Mouse (Mus musculus): ENCODE data around the gene Cda.

- TF ChIP-seq POLR2AphosphoS2 (IDR thresholded peaks at IDR 0.05; ENCODE audit: low read length), result 0 out of 2 replicates have a peak, but pooled peaks have one; percentile 13
- no peak for TF ChIP-seq ZC3H11A (IDR thresholded peaks at IDR 0.05; ENCODE audit: low read depth, low read length)
- TF ChIP-seq KAT2A (conservative IDR thresholded peaks at IDR 0.05; ENCODE audit: low read depth, low read length), result no peak
- no peak for TF ChIP-seq TAL1 (IDR thresholded peaks at IDR 0.05; ENCODE audit: low read length)
- no peak for TF ChIP-seq CHD2 (IDR thresholded peaks at IDR 0.05; ENCODE audit: low read length)
- no peak for TF ChIP-seq USF2 (IDR thresholded peaks at IDR 0.05; ENCODE audit: borderline replicate concordance in 1 of 2, insufficient read depth in 1 of 2, low read depth in 1 of 2, low read length in 2 of 2)
- no peak for TF ChIP-seq TCF12 (IDR thresholded peaks at IDR 0.05; ENCODE audit: low read depth, low read length)
- no peak for TF ChIP-seq ZNF384 (IDR thresholded peaks at IDR 0.05; ENCODE audit: low read depth, low read length)
- TF ChIP-seq MAZ (IDR thresholded peaks at IDR 0.05; ENCODE audit: low read depth, low read length), result no peak
- no peak for TF ChIP-seq POLR2A (IDR thresholded peaks at IDR 0.05; ENCODE audit: control insufficient read depth in 1 of 2, insufficient read depth in 1 of 2, low read depth in 1 of 2, low read length in 2 of 2, poor library complexity in 1 of 2)
- no peak for TF ChIP-seq USF1 (IDR thresholded peaks at IDR 0.05; ENCODE audit: low read depth, low read length)
- no peak for TF ChIP-seq CTCF (IDR thresholded peaks at IDR 0.05 in 2 of 3, conservative IDR thresholded peaks at IDR 0.05 in 1 of 3; ENCODE audit: control insufficient read depth in 1 of 3, insufficient read depth in 1 of 3, low read depth in 2 of 3, low read length in 3 of 3, poor library complexity in 1 of 3, severe bottlenecking in 1 of 3)
These were observed 54.0 kb downstream of the Cda start for GRCm38 (mm10) chr4:138313795-138314194.

Measured in MEL (cell line).